Mouse (Mus musculus): ENCODE measurements around the gene Lipc. TPM values are rescaled to one million over a fixed set of nuclear protein-coding genes. Genes with fewer than 3 reads are reported as not detected.

Lipc gene
- total and polyA plus RNA-seq, 2 experiments: 210 to 384 TPM

GRCm38 (mm10) chr9:70911163-70911562 lies 40.9 kb downstream of the Lipc start:
- H3K27me3 ChIP-seq (ENCODE audit: control insufficient read depth, insufficient read depth, low read length): no peaks in the 10 kb centered on the region
- no peak for DNase-seq (ENCODE audit: extremely low read depth, low read depth, low spot score)
- 0 out of 2 replicates have a peak, but pooled peaks cover 4% of the 10 kb centered on the region for H3K36me3 ChIP-seq (ENCODE audit: control insufficient read depth, insufficient read depth, low read length)
- 80% methylated on average over 4 of the region's 4 CpGs for WGBS
- H3K9ac ChIP-seq (ENCODE audit: low read depth, low read length): no peak overlapping the region
- peaks cover 30% of the 10 kb centered on the region for H3K4me1 ChIP-seq (ENCODE audit: control insufficient read depth, insufficient read depth, low read length)
- no peak for TF ChIP-seq CTCF (IDR thresholded peaks at IDR 0.05; ENCODE audit: low read depth, low read length)
- TF ChIP-seq POLR2A (IDR thresholded peaks at IDR 0.05; ENCODE audit: extremely low read depth, insufficient read depth, low read length): no peak
- 0 out of 2 replicates have a peak overlapping the region, but pooled peaks have one; percentile 6 for H3K27ac ChIP-seq (replicated peaks; ENCODE audit: insufficient read depth, low read depth, low read length)
- H3K79me2 ChIP-seq (ENCODE audit: control insufficient read depth, insufficient read depth, low read length): peaks cover 32% of the 10 kb centered on the region
- no peak overlapping the region for H3K4me3 ChIP-seq (ENCODE audit: insufficient read depth, low read depth, low read length)

DNA sequence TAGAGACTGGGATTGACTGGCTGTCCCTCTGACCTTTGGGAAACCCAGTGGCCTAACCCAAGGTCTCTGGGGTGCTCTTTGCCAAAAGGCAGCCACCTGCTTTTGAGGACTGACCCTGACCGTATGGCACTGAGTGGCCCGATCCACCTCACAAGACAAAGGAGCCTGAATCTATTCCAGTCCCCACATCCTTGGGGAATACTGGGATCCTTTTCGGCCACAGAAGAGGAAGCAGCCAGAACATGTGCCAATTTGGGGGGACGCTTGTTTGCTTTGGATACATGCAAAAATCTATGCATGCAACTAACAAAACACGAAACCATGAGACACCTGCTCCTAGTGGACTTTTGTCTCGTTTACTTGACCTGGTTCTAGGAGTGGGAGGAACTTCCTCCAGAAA lies 41.7 kb downstream of the Lipc start:
- H3K36me3 ChIP-seq (ENCODE audit: control insufficient read depth, insufficient read depth, low read length): 0 out of 2 replicates have a peak, but pooled peaks cover 4% of the 10 kb centered on the region
- H3K4me3 ChIP-seq (ENCODE audit: insufficient read depth, low read depth, low read length): no peak overlapping the region
- DNase-seq (ENCODE audit: extremely low read depth, low read depth, low spot score): peak; percentile 60
- H3K4me1 ChIP-seq (ENCODE audit: control insufficient read depth, insufficient read depth, low read length): peaks cover 27% of the 10 kb centered on the region
- H3K79me2 ChIP-seq (ENCODE audit: control insufficient read depth, insufficient read depth, low read length): peaks cover 28% of the 10 kb centered on the region
- TF ChIP-seq POLR2A (IDR thresholded peaks at IDR 0.05; ENCODE audit: extremely low read depth, insufficient read depth, low read length): no peak
- no peak for TF ChIP-seq CTCF (IDR thresholded peaks at IDR 0.05; ENCODE audit: low read depth, low read length)
- H3K9ac ChIP-seq (ENCODE audit: low read depth, low read length): no peak overlapping the region
- WGBS: 18% methylated on average over 6 of the region's 6 CpGs
- H3K27me3 ChIP-seq (ENCODE audit: control insufficient read depth, insufficient read depth, low read length): no peaks in the 10 kb centered on the region
- H3K27ac ChIP-seq (replicated peaks; ENCODE audit: insufficient read depth, low read depth, low read length): peak overlapping the region; percentile 15

DNA sequence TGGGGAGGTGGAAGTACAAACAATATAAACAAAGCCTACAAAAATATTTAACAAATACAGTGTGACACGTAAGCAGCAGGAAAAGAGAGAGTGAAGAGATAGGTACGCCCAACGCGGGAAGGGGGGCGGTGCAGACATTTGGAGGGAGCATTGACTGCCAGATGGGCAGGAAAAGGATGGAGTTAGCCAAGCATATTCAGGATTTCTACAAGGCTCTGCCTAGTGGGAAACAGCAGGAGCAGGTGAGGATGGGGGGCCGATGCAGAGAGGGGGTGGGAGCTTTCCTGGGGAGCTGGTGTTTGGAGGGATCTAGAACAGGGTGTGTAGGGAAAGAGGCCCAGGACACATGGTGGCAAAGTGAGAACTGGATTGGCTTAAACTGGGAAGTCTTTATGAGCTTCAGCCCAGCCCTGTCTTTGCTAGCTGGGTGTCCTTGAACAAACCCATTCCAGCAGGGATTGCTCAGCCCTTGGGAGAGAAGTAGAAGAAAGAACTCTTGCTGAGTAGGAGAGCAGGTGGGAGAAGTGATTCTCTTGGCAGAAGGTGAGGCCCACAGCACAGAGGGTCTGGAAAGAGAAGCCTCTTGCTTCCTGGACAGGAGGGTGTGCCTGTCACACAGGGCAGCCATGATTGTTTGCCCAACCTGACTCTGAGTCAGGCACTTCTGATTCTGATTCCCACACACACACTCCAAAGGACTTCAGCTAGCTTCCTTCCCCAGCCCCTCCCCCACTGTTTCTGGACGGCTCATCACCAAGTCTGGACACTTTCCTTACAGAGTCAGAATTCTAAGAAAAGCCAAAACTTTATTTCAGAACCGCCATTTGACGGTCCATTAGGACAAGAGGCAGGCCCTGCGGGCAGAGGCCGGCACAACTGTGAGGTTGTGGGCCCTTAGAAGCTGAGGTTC lies 49.0 kb downstream of the Lipc start:
- Histone ChIP-seq H3K9ac (ENCODE audit: low read depth, low read length) (no peak overlapping the region), H3K4me1 (ENCODE audit: control insufficient read depth, insufficient read depth, low read length) (no peaks in the 10 kb centered on the region; the same call in 1 of the 2 replicates), H3K27ac (replicated peaks; ENCODE audit: insufficient read depth, low read depth, low read length) (no peak overlapping the region), H3K4me3 (ENCODE audit: insufficient read depth, low read depth, low read length) (no peak overlapping the region), H3K36me3 (ENCODE audit: control insufficient read depth, insufficient read depth, low read length) (no peaks in the 10 kb centered on the region), H3K79me2 (ENCODE audit: control insufficient read depth, insufficient read depth, low read length) (peaks cover 2% of the 10 kb centered on the region; the same call in 1 of the 2 replicates), H3K27me3 (ENCODE audit: control insufficient read depth, insufficient read depth, low read length) (no peaks in the 10 kb centered on the region)
- TF ChIP-seq POLR2A (IDR thresholded peaks at IDR 0.05; ENCODE audit: extremely low read depth, insufficient read depth, low read length): no peak
- no peak for TF ChIP-seq CTCF (IDR thresholded peaks at IDR 0.05; ENCODE audit: low read depth, low read length)
- DNase-seq (ENCODE audit: extremely low read depth, low read depth, low spot score): no peak
- WGBS: 91% methylated on average over 11 of the region's 11 CpGs

DNA sequence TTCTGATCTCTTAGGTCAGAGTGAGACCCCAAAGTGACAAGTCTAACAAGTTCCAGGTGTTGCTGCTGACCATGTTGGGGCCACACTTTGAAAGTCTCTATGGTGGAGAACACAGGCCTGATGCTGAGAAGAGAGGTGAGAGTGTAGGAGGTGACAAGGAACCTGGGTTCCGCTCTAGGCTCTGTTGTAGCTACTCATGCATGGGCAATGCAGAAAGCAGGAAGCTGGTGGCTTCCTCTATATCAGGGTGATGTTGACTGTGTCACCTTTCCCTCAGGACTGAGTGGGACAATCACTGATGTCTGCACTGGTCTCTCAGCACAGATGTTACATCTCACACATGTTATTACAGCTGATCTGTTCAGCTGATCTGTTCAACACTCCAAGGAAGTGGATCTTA lies 57.8 kb downstream of the Lipc start:
- H3K27ac ChIP-seq (replicated peaks; ENCODE audit: insufficient read depth, low read depth, low read length): no peak overlapping the region

GRCm38 (mm10) chr9:70893526-70893925 lies 58.5 kb downstream of the Lipc start:
- TF ChIP-seq CTCF (IDR thresholded peaks at IDR 0.05; ENCODE audit: low read depth, low read length) (no peak), POLR2A (IDR thresholded peaks at IDR 0.05; ENCODE audit: extremely low read depth, insufficient read depth, low read length) (no peak)
- peak; percentile 66 for DNase-seq (ENCODE audit: extremely low read depth, low read depth, low spot score)
- 16% methylated on average over 3 of the region's 3 CpGs for WGBS
- H3K4me3 ChIP-seq (ENCODE audit: insufficient read depth, low read depth, low read length): no peak overlapping the region
- H3K27me3 ChIP-seq (ENCODE audit: control insufficient read depth, insufficient read depth, low read length): no peaks in the 10 kb centered on the region
- H3K9ac ChIP-seq (ENCODE audit: low read depth, low read length): no peak overlapping the region
- H3K4me1 ChIP-seq (ENCODE audit: control insufficient read depth, insufficient read depth, low read length): peaks cover 31% of the 10 kb centered on the region
- H3K79me2 ChIP-seq (ENCODE audit: control insufficient read depth, insufficient read depth, low read length): peaks cover 25% of the 10 kb centered on the region; the same call in 1 of the 2 replicates
- H3K36me3 ChIP-seq (ENCODE audit: control insufficient read depth, insufficient read depth, low read length): no peaks in the 10 kb centered on the region
- no peak overlapping the region; the same call in 1 of the 2 replicates for H3K27ac ChIP-seq (replicated peaks; ENCODE audit: insufficient read depth, low read depth, low read length)

More for the DNA sequence above, 57.8 kb downstream of the Lipc start:
- H3K79me2 ChIP-seq (ENCODE audit: control insufficient read depth, insufficient read depth, low read length): peaks cover 25% of the 10 kb centered on the region; the same call in 1 of the 2 replicates
- H3K4me1 ChIP-seq (ENCODE audit: control insufficient read depth, insufficient read depth, low read length): peaks cover 31% of the 10 kb centered on the region
- no peaks in the 10 kb centered on the region for H3K36me3 ChIP-seq (ENCODE audit: control insufficient read depth, insufficient read depth, low read length)
- TF ChIP-seq CTCF (IDR thresholded peaks at IDR 0.05; ENCODE audit: low read depth, low read length): no peak
- no peak for TF ChIP-seq POLR2A (IDR thresholded peaks at IDR 0.05; ENCODE audit: extremely low read depth, insufficient read depth, low read length)
- no peak for DNase-seq (ENCODE audit: extremely low read depth, low read depth, low spot score)
- H3K9ac ChIP-seq (ENCODE audit: low read depth, low read length): no peak overlapping the region
- no peaks in the 10 kb centered on the region for H3K27me3 ChIP-seq (ENCODE audit: control insufficient read depth, insufficient read depth, low read length)
- 97% methylated on average over 1 of the region's 1 CpGs for WGBS
- H3K4me3 ChIP-seq (ENCODE audit: insufficient read depth, low read depth, low read length): no peak overlapping the region
